Mouse (Mus musculus) hematopoietic stem cell, adult 5-6 weeks (primary cell): ENCODE results near the gene Ap3b2. TPM values are rescaled to one million over a fixed set of nuclear protein-coding genes. Genes with fewer than 3 reads are reported as not detected.
"Not testable (repeated sequence)": the region's sequence is repeated elsewhere in the genome, so short reads cannot be mapped to it uniquely, and the experiment has no call there.

Experiments
- ATAC-seq, 2 experiments: fragments of 125-278 bp in 1 of 2; replicated peaks in 1 of 2; 2 replicates each; pipeline ENCODE4 v1.8.0; 2016 to 2017; ENCODE audit warnings: inconsistent platforms in 2 of 2, mild to moderate bottlenecking in 2 of 2, moderate number of reproducible peaks in 2 of 2, low read depth in 1 of 2, moderate TSS enrichment in 1 of 2; ENCODE audit not compliant: low FRiP score in 2 of 2, poor library complexity in 2 of 2, severe bottlenecking in 2 of 2, insufficient read depth in 1 of 2, low TSS enrichment in 1 of 2
- total RNA-seq: library from RNA; stranded (forward); fragments of 172-1452, 232-1000 nt; gene quantifications from 2 replicates; pipeline ENCODE4 v1.2.3, GENCODE M21; 2017

Ap3b2 gene
- total RNA-seq, 1 experiment from 2014 or later = not detected

GRCm38 (mm10) chr7:81489649-81490048 lies 4.1 kb downstream of the Ap3b2 start:
- ATAC-seq = no peak

- ATAC-seq = no peak
Measured at GRCm38 (mm10) chr7:81480800-81481199, 12.9 kb downstream of the Ap3b2 start.

GRCm38 (mm10) chr7:81479531-81480090 lies 14.1 kb downstream of the Ap3b2 start:
- ATAC-seq = no peak

GRCm38 (mm10) chr7:81478261-81478660 lies 15.5 kb downstream of the Ap3b2 start:
- ATAC-seq = not testable (repeated sequence)

- peak in 1 of 2 experiments; percentile 32; a peak in 1 of 4 replicates for ATAC-seq
Measured at GRCm38 (mm10) chr7:81476833-81477232, 16.9 kb downstream of the Ap3b2 start.

GRCm38 (mm10) chr7:81475221-81475620 lies 18.5 kb downstream of the Ap3b2 start:
- no peak for ATAC-seq

GRCm38 (mm10) chr7:81464906-81465450 lies 28.7 kb downstream of the Ap3b2 start:
- no peak for ATAC-seq

GRCm38 (mm10) chr7:81464116-81464515 lies 29.6 kb downstream of the Ap3b2 start:
- ATAC-seq = peak; percentile 56 to 67; a peak in 3 of 4 replicates

GRCm38 (mm10) chr7:81462815-81463214 lies 30.9 kb downstream of the Ap3b2 start:
- no peak for ATAC-seq

GRCm38 (mm10) chr7:81455155-81455651 lies 38.5 kb downstream of the Ap3b2 start, which contains the start of gene Cpeb1:
Gene Cpeb1 (minus strand): TSS chr7:81455465.
- ATAC-seq = no peak

- no peak for ATAC-seq
Measured at GRCm38 (mm10) chr7:81454331-81455039, 39.2 kb downstream of the Ap3b2 start.

- ATAC-seq = peak in 1 of 2 experiments; percentile 11; a peak in 1 of 4 replicates
Measured at GRCm38 (mm10) chr7:81453443-81454274, 40.1 kb downstream of the Ap3b2 start.

GRCm38 (mm10) chr7:81452971-81453441 lies 40.7 kb downstream of the Ap3b2 start:
- ATAC-seq = 0 out of 4 replicates have a peak, but pooled peaks of 1 of the 2 experiments have one; percentile 14

Other genes with a start within 250 kb of the Ap3b2 start
- gene Rps17, start 148.7 kb downstream of the Ap3b2 start, total RNA-seq = 3,468 and 4,593 TPM in 2 replicates
- gene Cpeb1, start 38.5 kb downstream of the Ap3b2 start, total RNA-seq = 0.19 TPM in 1 of 2 replicates, not detected in the other
- gene BC048679, start 4.4 kb upstream of the Ap3b2 start, total RNA-seq = not detected in 2 replicates
- 1.2 and 1.6 TPM in 2 replicates for gene Fsd2, start 73.0 kb upstream of the Ap3b2 start, total RNA-seq
- gene Whamm, start 77.3 kb upstream of the Ap3b2 start, total RNA-seq = 25.1 and 26.7 TPM in 2 replicates
- gene Homer2, start 213.6 kb upstream of the Ap3b2 start, total RNA-seq = 0.45 and 1.1 TPM in 2 replicates